Mouse (Mus musculus): ENCODE results near the gene Usp31. TPM values are rescaled to one million over a fixed set of nuclear protein-coding genes. Genes with fewer than 3 reads are reported as not detected.

Gene Usp31
- total RNA-seq (2023): 7.6 to 11.1 TPM (median 9.2 TPM) in 4 replicates

GRCm38 (mm10) chr7:121707073-121707667 lies at the start of gene Usp31:
Usp31 (minus strand) TSS chr7:121707253.

GRCm38 (mm10) chr7:121734171-121734831 lies 27.2 kb upstream of the Usp31 start, which contains the start of gene Scnn1g:
Scnn1g (plus strand) TSS chr7:121734479.

Other genes starting within 250 kb of the Usp31 start
- gene Scnn1g, start 27.2 kb upstream of the Usp31 start, total RNA-seq (2023): not detected in 4 replicates
- not detected in 4 replicates for gene Scnn1b, start 157.8 kb upstream of the Usp31 start, total RNA-seq (2023)